10 mouse cellular contexts compared by ENCODE assay signal in the genomic region with DNA sequence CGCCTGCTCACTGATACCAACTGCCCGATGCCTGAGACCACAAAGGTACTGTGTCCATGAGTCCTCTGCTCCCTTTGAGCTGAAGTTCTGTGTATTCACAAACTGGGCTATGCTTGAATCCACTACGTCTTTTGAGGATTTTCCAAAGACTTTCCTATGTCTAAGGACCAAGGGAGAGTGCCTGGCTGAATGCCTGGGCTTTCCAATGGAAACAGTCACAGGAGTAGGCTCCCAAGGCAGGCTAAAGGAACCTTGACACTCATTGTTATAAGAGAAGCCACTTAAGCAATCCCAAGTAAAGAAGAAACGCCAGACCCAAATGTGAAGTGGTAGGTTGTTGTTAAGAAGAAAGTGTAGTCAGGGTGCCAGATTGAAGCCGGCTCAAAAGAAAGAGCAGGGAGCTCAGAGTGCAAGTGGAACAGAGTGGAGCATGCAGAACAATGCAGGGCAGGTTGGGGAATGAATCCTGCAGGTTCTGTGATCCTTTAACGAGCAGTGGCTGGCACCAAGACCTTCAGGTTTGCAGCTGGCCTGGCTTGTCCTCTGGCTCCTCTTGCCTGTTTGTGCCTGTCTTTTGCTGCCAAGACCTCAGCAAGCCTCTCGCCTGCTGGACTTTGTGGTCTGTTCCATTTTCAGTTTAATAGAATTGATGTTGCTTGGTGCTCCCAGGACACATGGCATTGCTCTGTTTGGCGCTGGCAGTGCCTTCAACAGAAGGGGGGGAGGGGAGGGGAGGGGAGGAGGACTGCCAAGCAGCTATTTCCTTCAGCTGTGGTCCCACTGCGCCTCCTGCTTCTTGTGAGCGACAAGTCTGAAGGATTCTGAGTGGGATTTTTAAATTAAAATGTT. TPM values are rescaled to one million over a fixed set of nuclear protein-coding genes. Genes with fewer than 3 reads are reported as not detected.
DNase-seq lines count a peak whose midpoint lies in the region; ATAC-seq lines count a peak whose summit lies in the region.
"Had no signal": no experiment of that assay in that cellular context is flagged by ENCODE, and none has a peak within 500 bp of the region (broad histone marks: within the 10 kb centered on the region; RNA-seq: fewer than 3 reads in every experiment).

No protein-coding gene starts in this region.

- H3K27ac ChIP-seq in heart, embryonic 11.5 days (ENCODE audit: low read depth, low read length) = no peak overlapping the region
- H3K27ac ChIP-seq: embryonic facial prominence, embryonic 13.5 days had no signal

- H3K4me2 ChIP-seq in heart, embryonic 11.5 days = no peak overlapping the region
- H3K4me2 ChIP-seq: embryonic facial prominence, embryonic 13.5 days had no signal

- H3K27me3 ChIP-seq in heart, embryonic 11.5 days (ENCODE audit: control insufficient read depth, insufficient read depth, low read length) = no peaks in the 10 kb centered on the region
- H3K27me3 ChIP-seq: embryonic facial prominence, embryonic 13.5 days had no signal

- WGBS in heart, embryonic 11.5 days (ENCODE audit: insufficient replicate concordance) = 67% methylated on average over 10 of the region's 10 CpGs

- ATAC-seq in heart, embryonic 11.5 days (replicated peaks; ENCODE audit: insufficient number of reproducible peaks, low FRiP score, low TSS enrichment) = no peak
- no peak for ATAC-seq in megakaryocyte progenitor cell, adult 5-6 weeks (replicated peaks; ENCODE audit: poor library complexity)

- peak; percentile 35 to 45 for DNase-seq in heart, adult 9 months (ENCODE audit: low spot score in 2 of 2)
- DNase-seq in NIH3T3 (ENCODE audit: low read depth) = peak; percentile 34
- DNase-seq in cerebellum, adult 8-10 months = peak; percentile 71
- peak; percentile 36 to 42 for DNase-seq in layer of hippocampus, postnatal 36 days
- no peak for DNase-seq in natural killer cell, adult 2 months (ENCODE audit: low spot score in 2 of 2)
- no peak for DNase-seq in frontal cortex, postnatal 25 days (ENCODE audit: low spot score in 2 of 2)

- H3K9me3 ChIP-seq in heart, embryonic 11.5 days (replicated peaks; ENCODE audit: control insufficient read depth, low read length) = no peaks in the 10 kb centered on the region
- H3K9me3 ChIP-seq: embryonic facial prominence, embryonic 13.5 days had no signal

- H3K9ac ChIP-seq in heart, embryonic 11.5 days (ENCODE audit: low read depth, low read length) = no peak overlapping the region
- H3K9ac ChIP-seq: embryonic facial prominence, embryonic 13.5 days had no signal

- H3K4me3 ChIP-seq in heart, embryonic 11.5 days (ENCODE audit: low read depth, low read length) = no peak overlapping the region
- H3K4me3 ChIP-seq: embryonic facial prominence, embryonic 13.5 days had no signal

- peaks cover 6% of the 10 kb centered on the region; the same call in 1 of the 2 replicates for H3K4me1 ChIP-seq in heart, embryonic 11.5 days (ENCODE audit: control insufficient read depth, insufficient read depth, low read length)

- H3K36me3 ChIP-seq in heart, embryonic 11.5 days (ENCODE audit: control insufficient read depth, insufficient read depth, low read length) = no peaks in the 10 kb centered on the region
- H3K36me3 ChIP-seq: embryonic facial prominence, embryonic 13.5 days had no signal

RNA-seq across cellular contexts. Expression of gene Tmem178, which starts 22.9 kb away (rescaled TPM):
- 6.0 and 7.0 TPM in 2 replicates for polyA plus RNA-seq in heart, embryonic 11.5 days (2014; fragmentation: Nextera tagmentation; extraction: Ambion mirVana)
- total RNA-seq in layer of hippocampus, postnatal 36 days (2021) = 100 to 1,000 TPM; 110 to 111 TPM
- 2.2 and 4.8 TPM in 2 replicates for total RNA-seq in megakaryocyte progenitor cell, adult 5-6 weeks (2015)
- total RNA-seq in megakaryocyte progenitor cell, adult 5-6 weeks (2017) = 1.6 and 3.2 TPM in 2 replicates
- total RNA-seq: MEL had no signal

Comparison
In these comparisons a context has a peak if more than half of its experiments do, and no peak if none do; other contexts are left out.
1. DNase-seq: peak in heart, adult 9 months (2 of 2), NIH3T3 (single experiment), cerebellum, adult 8-10 months (single experiment) and layer of hippocampus, postnatal 36 days (2 of 2); none in natural killer cell, adult 2 months (0 of 2) and frontal cortex, postnatal 25 days (0 of 2).
2. RNA of gene Tmem178, which starts 22.9 kb away (total RNA-seq): 110 to 111 TPM in layer of hippocampus, postnatal 36 days; 1.6 to 4.8 TPM in megakaryocyte progenitor cell, adult 5-6 weeks; every median in the first group is over 10 times any median in the second.